Mouse (Mus musculus): ENCODE data around the gene Rnaseh2b.

- TF ChIP-seq CTCF (IDR thresholded peaks at IDR 0.05; ENCODE audit: borderline replicate concordance, control insufficient read depth, extremely low read depth, insufficient read depth, low read length, poor library complexity) (no peak), POLR2A (IDR thresholded peaks at IDR 0.05; ENCODE audit: control insufficient read depth, extremely low read depth, insufficient read depth, low read length, poor library complexity) (no peak)
Observed at GRCm38 (mm10) chr14:62346570-62346969, 54.2 kb downstream of the Rnaseh2b start.
